Mouse (Mus musculus): ENCODE results near the gene Pts. TPM values are rescaled to one million over a fixed set of nuclear protein-coding genes. Genes with fewer than 3 reads are reported as not detected.

Gene Pts
- polyA plus RNA-seq, 1 experiment from 2014 or later, result 133 TPM

DNA sequence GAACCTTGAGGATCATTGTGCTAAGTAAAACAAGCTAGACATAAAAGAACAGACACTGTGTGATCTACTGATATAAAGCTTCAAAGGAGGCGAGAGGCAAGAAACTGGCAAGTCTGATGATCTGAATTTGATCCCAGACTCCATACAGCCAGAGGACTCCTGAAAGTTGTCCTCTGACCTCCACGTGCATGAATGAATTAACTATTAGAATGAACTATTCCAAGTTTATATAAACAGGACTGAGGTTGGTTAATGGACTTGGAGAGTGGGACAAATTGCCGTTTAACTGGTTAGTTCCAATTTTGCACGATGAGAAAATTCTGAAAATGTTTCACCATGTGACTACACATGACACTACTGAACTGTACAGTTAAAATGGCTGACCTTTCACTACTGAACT is 20.4 kb upstream of the Pts start:
- DNase-seq (ENCODE audit: low spot score) (no peak), ATAC-seq (replicated peaks; ENCODE audit: low FRiP score, low read depth) (no peak)
- H3K4me3 ChIP-seq (replicated peaks; ENCODE audit: low read depth, low read length), result no peak overlapping the region
- no peaks in the 10 kb centered on the region for H3K4me1 ChIP-seq (replicated peaks; ENCODE audit: insufficient read depth, low read length)
- H3K9ac ChIP-seq (ENCODE audit: low read depth, low read length), result no peak overlapping the region
- no peak for TF ChIP-seq CTCF (IDR thresholded peaks at IDR 0.05; ENCODE audit: low read depth)
- H3K9me3 ChIP-seq (replicated peaks; ENCODE audit: low read length), result no peaks in the 10 kb centered on the region
- no peak overlapping the region for H3K27ac ChIP-seq
- 76% methylated on average over 4 of the region's 4 CpGs for WGBS
- H3K27me3 ChIP-seq (ENCODE audit: insufficient read depth, low read length), result no peaks in the 10 kb centered on the region
- no peaks in the 10 kb centered on the region for H3K36me3 ChIP-seq (ENCODE audit: insufficient read depth, low read length)
- H3K4me2 ChIP-seq (ENCODE audit: low read length), result no peak overlapping the region

DNA sequence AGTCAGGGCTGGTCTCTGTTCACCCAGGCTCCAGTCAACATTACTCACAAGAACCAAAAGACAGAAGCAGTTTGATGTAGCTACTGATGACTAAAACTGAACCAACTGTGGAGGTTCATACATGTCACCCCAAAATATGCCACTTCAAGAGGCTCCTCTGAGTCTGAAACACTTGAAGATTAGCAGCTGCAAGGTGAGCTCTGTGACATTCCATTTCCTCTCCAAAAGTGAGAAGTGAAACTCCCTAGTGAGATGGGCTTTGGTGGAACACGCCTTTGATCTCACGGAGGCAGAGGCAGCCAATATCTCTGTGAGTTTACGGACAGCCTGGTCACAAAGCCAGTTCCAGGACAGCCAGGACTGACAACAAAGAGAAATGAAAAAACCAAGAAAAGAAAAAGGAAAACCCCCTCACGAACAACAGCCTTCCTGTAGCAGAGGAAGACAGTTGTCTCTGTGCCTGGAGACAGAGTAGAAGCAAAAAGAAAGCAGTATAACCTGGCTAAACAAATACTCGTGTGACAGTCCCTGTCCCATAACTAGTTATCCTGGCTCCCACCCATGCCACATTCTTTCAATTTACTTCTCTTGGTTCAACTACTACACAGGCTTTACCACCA is 19.4 kb upstream of the Pts start:
- no peaks in the 10 kb centered on the region for H3K27me3 ChIP-seq (ENCODE audit: insufficient read depth, low read length)
- no peaks in the 10 kb centered on the region for H3K36me3 ChIP-seq (ENCODE audit: insufficient read depth, low read length)
- no peaks in the 10 kb centered on the region for H3K4me1 ChIP-seq (replicated peaks; ENCODE audit: insufficient read depth, low read length)
- no peak for TF ChIP-seq CTCF (IDR thresholded peaks at IDR 0.05; ENCODE audit: low read depth)
- no peak for DNase-seq (ENCODE audit: low spot score)
- H3K9me3 ChIP-seq (replicated peaks; ENCODE audit: low read length), result no peaks in the 10 kb centered on the region
- ATAC-seq (replicated peaks; ENCODE audit: low FRiP score, low read depth), result no peak
- H3K27ac ChIP-seq, result no peak overlapping the region
- H3K4me2 ChIP-seq (ENCODE audit: low read length), result no peak overlapping the region
- H3K9ac ChIP-seq (ENCODE audit: low read depth, low read length), result no peak overlapping the region
- H3K4me3 ChIP-seq (replicated peaks; ENCODE audit: low read depth, low read length), result no peak overlapping the region
- 26% methylated on average over 5 of the region's 5 CpGs for WGBS

DNA sequence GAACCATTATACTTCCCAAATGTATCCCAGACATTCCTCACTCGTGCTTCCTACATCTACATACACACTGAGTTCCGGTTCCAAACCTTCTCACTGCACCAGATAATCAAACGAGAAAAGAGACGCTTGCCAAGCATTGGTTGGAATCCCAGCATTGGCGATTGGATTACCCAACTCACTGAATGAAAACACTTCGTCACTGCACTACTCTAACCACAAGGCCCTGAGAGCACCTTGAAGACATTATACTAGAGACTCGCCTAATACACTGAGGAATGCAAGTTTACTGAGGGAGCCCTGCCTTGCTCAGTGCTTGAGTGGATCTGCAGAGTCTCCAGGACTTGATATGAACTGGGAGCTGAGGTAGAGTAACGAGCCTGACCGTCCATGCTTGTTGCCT is 13.9 kb upstream of the Pts start:
- TF ChIP-seq CTCF (IDR thresholded peaks at IDR 0.05; ENCODE audit: low read depth), result no peak
- H3K27me3 ChIP-seq (ENCODE audit: insufficient read depth, low read length), result no peaks in the 10 kb centered on the region
- ATAC-seq (replicated peaks; ENCODE audit: low FRiP score, low read depth), result no peak

DNA sequence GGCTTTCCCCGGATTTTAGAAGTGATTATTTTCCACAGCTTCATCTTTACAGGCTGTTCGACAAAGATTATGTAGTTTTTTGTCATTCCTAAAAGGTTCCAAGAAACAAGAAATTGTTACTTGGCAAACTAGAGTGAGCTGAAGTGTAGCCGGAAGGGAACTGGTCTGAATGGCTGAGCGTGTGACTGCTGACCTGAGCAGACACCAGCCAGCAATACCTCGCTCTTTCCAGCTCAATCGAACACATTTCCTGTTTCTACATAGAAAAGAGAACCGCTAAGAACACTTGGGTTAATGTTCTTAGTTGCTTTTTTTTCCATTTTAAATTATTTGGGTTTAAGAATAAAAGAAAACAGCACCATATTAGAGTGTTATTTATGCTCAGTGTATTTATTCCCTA is 11.6 kb upstream of the Pts start:
- no peak for DNase-seq (ENCODE audit: low spot score)
- no peak overlapping the region for H3K27ac ChIP-seq
- 52% methylated on average over 7 of the region's 7 CpGs for WGBS

More for the DNA sequence above, 13.9 kb upstream of the Pts start:
- Histone ChIP-seq H3K9ac (ENCODE audit: low read depth, low read length) (no peak overlapping the region), H3K4me3 (replicated peaks; ENCODE audit: low read depth, low read length) (no peak overlapping the region), H3K9me3 (replicated peaks; ENCODE audit: low read length) (no peaks in the 10 kb centered on the region), H3K27ac (no peak overlapping the region), H3K4me2 (ENCODE audit: low read length) (no peak overlapping the region), H3K36me3 (ENCODE audit: insufficient read depth, low read length) (no peaks in the 10 kb centered on the region), H3K4me1 (replicated peaks; ENCODE audit: insufficient read depth, low read length) (no peaks in the 10 kb centered on the region)
- DNase-seq (ENCODE audit: low spot score), result no peak
- 77% methylated on average over 9 of the region's 9 CpGs for WGBS

DNA sequence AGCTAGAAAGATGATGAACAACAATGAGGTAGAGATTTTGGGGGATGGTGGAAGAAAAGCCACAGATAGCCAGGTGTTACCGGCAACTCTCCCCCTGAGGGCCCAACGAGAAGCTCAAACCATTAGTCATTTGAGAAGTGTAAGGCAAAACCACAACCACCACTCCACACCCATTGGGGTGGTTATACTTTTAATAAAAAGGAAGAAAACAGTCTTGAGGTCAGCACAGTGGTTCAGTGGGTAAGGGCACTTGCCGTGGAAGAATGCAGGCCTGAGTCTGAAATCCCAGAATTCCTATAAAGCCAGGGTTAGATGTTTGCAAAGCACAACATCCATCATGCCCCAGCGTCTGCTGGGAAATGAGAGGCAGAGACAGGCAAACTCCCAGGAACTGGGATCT is 8.8 kb upstream of the Pts start:
- H3K9me3 ChIP-seq (replicated peaks; ENCODE audit: low read length), result no peaks in the 10 kb centered on the region
- 60% methylated on average over 4 of the region's 4 CpGs for WGBS
- no peaks in the 10 kb centered on the region for H3K27me3 ChIP-seq (ENCODE audit: insufficient read depth, low read length)
- no peaks in the 10 kb centered on the region for H3K36me3 ChIP-seq (ENCODE audit: insufficient read depth, low read length)
- TF ChIP-seq CTCF (IDR thresholded peaks at IDR 0.05; ENCODE audit: low read depth), result no peak
- no peak for ATAC-seq (replicated peaks; ENCODE audit: low FRiP score, low read depth)
- H3K9ac ChIP-seq (ENCODE audit: low read depth, low read length), result no peak overlapping the region
- H3K4me2 ChIP-seq (ENCODE audit: low read length), result no peak overlapping the region
- no peaks in the 10 kb centered on the region for H3K4me1 ChIP-seq (replicated peaks; ENCODE audit: insufficient read depth, low read length)
- no peak overlapping the region for H3K4me3 ChIP-seq (replicated peaks; ENCODE audit: low read depth, low read length)
- H3K27ac ChIP-seq, result no peak overlapping the region
- DNase-seq (ENCODE audit: low spot score), result no peak

More for the DNA sequence above, 11.6 kb upstream of the Pts start:
- no peaks in the 10 kb centered on the region for H3K4me1 ChIP-seq (replicated peaks; ENCODE audit: insufficient read depth, low read length)
- H3K9me3 ChIP-seq (replicated peaks; ENCODE audit: low read length), result no peaks in the 10 kb centered on the region
- H3K9ac ChIP-seq (ENCODE audit: low read depth, low read length), result no peak overlapping the region
- no peak overlapping the region; the same call in 1 of the 2 replicates for H3K4me2 ChIP-seq (ENCODE audit: low read length)
- no peaks in the 10 kb centered on the region for H3K36me3 ChIP-seq (ENCODE audit: insufficient read depth, low read length)
- H3K4me3 ChIP-seq (replicated peaks; ENCODE audit: low read depth, low read length), result no peak overlapping the region
- no peak for ATAC-seq (replicated peaks; ENCODE audit: low FRiP score, low read depth)
- no peak for TF ChIP-seq CTCF (IDR thresholded peaks at IDR 0.05; ENCODE audit: low read depth)
- H3K27me3 ChIP-seq (ENCODE audit: insufficient read depth, low read length), result no peaks in the 10 kb centered on the region

DNA sequence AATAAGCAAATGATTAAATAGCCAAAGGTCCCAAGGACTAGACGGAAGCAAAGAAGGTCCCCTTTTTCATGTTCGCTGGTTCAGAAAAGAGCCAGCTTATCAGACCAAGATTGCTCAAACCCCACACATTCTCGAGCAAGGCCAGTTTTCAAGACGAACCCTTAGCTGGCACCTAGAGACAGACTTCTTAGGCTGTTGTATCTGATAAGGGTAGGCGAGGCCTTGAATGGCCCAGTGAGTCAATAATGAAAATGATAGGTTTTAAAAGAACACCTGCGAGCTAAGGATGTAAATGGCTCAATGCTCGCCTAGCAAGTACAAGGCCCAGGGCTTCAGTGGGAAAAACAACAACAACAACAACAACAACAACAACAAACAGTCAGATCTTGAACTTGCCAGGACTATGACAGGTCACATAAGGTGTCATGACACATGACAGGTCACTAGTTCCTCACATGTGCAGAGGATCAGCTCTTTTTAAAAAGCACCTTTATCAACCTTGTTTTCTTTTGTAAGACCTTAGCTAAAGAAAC is 8.1 kb upstream of the Pts start:
- Histone ChIP-seq H3K36me3 (ENCODE audit: insufficient read depth, low read length) (no peaks in the 10 kb centered on the region), H3K27me3 (ENCODE audit: insufficient read depth, low read length) (no peaks in the 10 kb centered on the region), H3K27ac (no peak overlapping the region), H3K4me1 (replicated peaks; ENCODE audit: insufficient read depth, low read length) (no peaks in the 10 kb centered on the region), H3K4me3 (replicated peaks; ENCODE audit: low read depth, low read length) (no peak overlapping the region), H3K9me3 (replicated peaks; ENCODE audit: low read length) (no peaks in the 10 kb centered on the region), H3K9ac (ENCODE audit: low read depth, low read length) (no peak overlapping the region), H3K4me2 (ENCODE audit: low read length) (no peak overlapping the region)
- 79% methylated on average over 7 of the region's 7 CpGs for WGBS
- ATAC-seq (replicated peaks; ENCODE audit: low FRiP score, low read depth) (no peak), DNase-seq (ENCODE audit: low spot score) (no peak)
- no peak for TF ChIP-seq CTCF (IDR thresholded peaks at IDR 0.05; ENCODE audit: low read depth)

DNA sequence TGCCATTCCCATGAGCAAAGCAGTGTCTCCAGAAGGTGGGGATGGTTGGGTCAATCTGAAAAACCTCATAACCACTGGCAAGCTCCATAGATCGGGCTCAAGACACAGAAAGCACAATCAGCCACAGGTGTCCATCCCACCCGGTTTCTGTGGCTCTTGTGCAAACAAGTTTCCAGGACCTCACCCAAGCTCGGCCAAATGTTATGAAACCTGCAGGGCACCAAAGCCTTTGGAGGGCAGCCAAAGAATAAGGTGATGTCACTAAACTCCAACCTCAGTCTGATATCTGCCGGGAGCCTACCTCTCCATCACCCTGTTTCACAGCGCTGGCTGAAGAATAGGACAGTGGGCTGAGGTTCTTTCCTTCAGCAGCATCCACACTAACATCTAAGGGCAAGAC is 7.4 kb upstream of the Pts start:
- Histone ChIP-seq H3K36me3 (ENCODE audit: insufficient read depth, low read length) (no peaks in the 10 kb centered on the region), H3K4me1 (replicated peaks; ENCODE audit: insufficient read depth, low read length) (no peaks in the 10 kb centered on the region)

More for the DNA sequence above, 7.4 kb upstream of the Pts start:
- TF ChIP-seq CTCF (IDR thresholded peaks at IDR 0.05; ENCODE audit: low read depth), result no peak
- DNase-seq (ENCODE audit: low spot score) (no peak), ATAC-seq (replicated peaks; ENCODE audit: low FRiP score, low read depth) (no peak)
- WGBS, result 71% methylated on average over 5 of the region's 5 CpGs
- H3K27ac ChIP-seq, result no peak overlapping the region
- H3K9me3 ChIP-seq (replicated peaks; ENCODE audit: low read length), result no peaks in the 10 kb centered on the region
- H3K4me3 ChIP-seq (replicated peaks; ENCODE audit: low read depth, low read length), result no peak overlapping the region
- H3K9ac ChIP-seq (ENCODE audit: low read depth, low read length), result no peak overlapping the region
- H3K4me2 ChIP-seq (ENCODE audit: low read length), result no peak overlapping the region
- no peaks in the 10 kb centered on the region for H3K27me3 ChIP-seq (ENCODE audit: insufficient read depth, low read length)

Data from kidney, postnatal 0 days (tissue).